Mouse (Mus musculus): ENCODE measurements around the gene Fbxo5. TPM values are rescaled to one million over a fixed set of nuclear protein-coding genes. Genes with fewer than 3 reads are reported as not detected.

Gene Fbxo5
- total and polyA plus RNA-seq, 2 experiments from 2014 or later, result 4.2 to 6.0 TPM

- Histone ChIP-seq H3K4me3 (ENCODE audit: low read depth, low read length) (peak within 1 kb of the TSS; percentile 95), H3K36me3 (ENCODE audit: insufficient read depth, low read length) (peaks cover 13% of the 10 kb centered on the region), H3K4me2 (ENCODE audit: low read depth, low read length, poor library complexity, severe bottlenecking) (peak within 1 kb of the TSS; percentile 78), H3K4me1 (ENCODE audit: insufficient read depth, low read length) (peaks cover 8% of the 10 kb centered on the region; the same call in 1 of the 2 replicates), H3K27ac (ENCODE audit: low read depth, low read length) (peak within 1 kb of the TSS; percentile 84), H3K27me3 (ENCODE audit: insufficient read depth, low read length) (no peaks in the 10 kb centered on the region), H3K9me3 (ENCODE audit: low read length) (no peaks in the 10 kb centered on the region), H3K9ac (replicated peaks; ENCODE audit: low read length, poor library complexity, severe bottlenecking) (peak within 1 kb of the TSS; percentile 89)
- peak; percentile 98 for ATAC-seq (ENCODE audit: low FRiP score)
- peak; percentile 51 for TF ChIP-seq CTCF (IDR thresholded peaks at IDR 0.05)
- peak; percentile 98 for DNase-seq (ENCODE audit: low spot score)
- under 1% methylated on average over 47 of the region's 47 CpGs for WGBS
Observed at GRCm38 (mm10) chr10:5823740-5824491, 18.5 kb upstream of the Fbxo5 start, which contains the start of gene Mtrf1l. Mtrf1l (minus strand) TSS chr10:5823910.

GRCm38 (mm10) chr10:5823291-5823739 lies 17.9 kb upstream of the Fbxo5 start:
- H3K4me3 ChIP-seq (ENCODE audit: low read depth, low read length), result peak overlapping the region; percentile 95
- peak overlapping the region; percentile 84 for H3K27ac ChIP-seq (ENCODE audit: low read depth, low read length)
- no peak for DNase-seq (ENCODE audit: low spot score)
- peaks cover 8% of the 10 kb centered on the region; the same call in 1 of the 2 replicates for H3K4me1 ChIP-seq (ENCODE audit: insufficient read depth, low read length)
- under 1% methylated on average over 31 of the region's 37 CpGs for WGBS
- TF ChIP-seq CTCF (IDR thresholded peaks at IDR 0.05), result no peak
- H3K9ac ChIP-seq (replicated peaks; ENCODE audit: low read length, poor library complexity, severe bottlenecking), result peak overlapping the region; percentile 89
- ATAC-seq (ENCODE audit: low FRiP score), result no peak; the same call in none of the 2 replicates
- no peaks in the 10 kb centered on the region for H3K27me3 ChIP-seq (ENCODE audit: insufficient read depth, low read length)
- peak overlapping the region; percentile 78 for H3K4me2 ChIP-seq (ENCODE audit: low read depth, low read length, poor library complexity, severe bottlenecking)
- H3K36me3 ChIP-seq (ENCODE audit: insufficient read depth, low read length), result peaks cover 18% of the 10 kb centered on the region
- H3K9me3 ChIP-seq (ENCODE audit: low read length), result no peaks in the 10 kb centered on the region

DNA sequence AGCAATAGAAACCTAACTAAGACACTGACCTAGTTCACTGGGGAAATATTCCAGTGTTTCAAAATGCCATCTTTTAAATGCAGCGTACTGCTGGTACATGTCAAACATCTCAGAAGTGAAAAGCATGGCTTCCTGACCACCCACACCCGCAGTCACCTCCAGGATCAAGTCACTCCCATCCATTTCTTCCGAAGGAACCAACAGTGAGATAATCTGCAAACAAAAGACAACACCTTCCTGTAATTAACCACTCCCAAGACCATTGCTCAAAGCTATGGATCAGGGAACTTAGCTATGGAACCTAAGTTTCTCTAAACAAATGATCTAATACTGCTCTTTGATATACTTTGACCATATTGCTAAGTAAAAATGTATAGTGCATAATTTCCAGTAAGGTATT lies 13.4 kb upstream of the Fbxo5 start:
- Histone ChIP-seq H3K4me3 (ENCODE audit: low read depth, low read length) (no peak overlapping the region), H3K4me1 (ENCODE audit: insufficient read depth, low read length) (peaks cover 8% of the 10 kb centered on the region; the same call in 1 of the 2 replicates), H3K4me2 (ENCODE audit: low read depth, low read length, poor library complexity, severe bottlenecking) (no peak overlapping the region), H3K9me3 (ENCODE audit: low read length) (no peaks in the 10 kb centered on the region), H3K27ac (ENCODE audit: low read depth, low read length) (no peak overlapping the region), H3K36me3 (ENCODE audit: insufficient read depth, low read length) (peaks cover 33% of the 10 kb centered on the region), H3K27me3 (ENCODE audit: insufficient read depth, low read length) (no peaks in the 10 kb centered on the region), H3K9ac (replicated peaks; ENCODE audit: low read length, poor library complexity, severe bottlenecking) (no peak overlapping the region)
- no peak for DNase-seq (ENCODE audit: low spot score)
- WGBS, result 93% methylated on average over 3 of the region's 3 CpGs
- no peak for TF ChIP-seq CTCF (IDR thresholded peaks at IDR 0.05)
- no peak for ATAC-seq (ENCODE audit: low FRiP score)

DNA sequence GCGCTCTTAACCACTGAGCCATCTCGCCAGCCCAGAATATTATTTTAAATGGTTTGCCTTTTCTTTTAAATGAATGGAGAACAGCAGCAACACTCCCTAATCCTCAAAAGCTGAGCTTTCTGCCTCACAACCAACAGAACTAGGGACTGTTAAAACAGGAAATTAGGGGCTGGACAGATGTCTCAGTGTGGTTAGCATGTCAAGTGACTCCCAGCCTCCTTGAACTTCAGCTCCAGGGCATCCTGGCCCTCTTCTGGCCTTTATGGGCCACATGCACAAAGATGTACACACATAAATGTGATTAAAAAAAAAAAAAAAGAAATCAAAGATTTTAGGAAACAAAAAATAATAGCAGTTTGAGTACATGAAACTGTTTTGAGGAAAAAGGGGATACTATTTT lies 10.6 kb upstream of the Fbxo5 start:
- TF ChIP-seq CTCF (IDR thresholded peaks at IDR 0.05), result no peak
- H3K4me2 ChIP-seq (ENCODE audit: low read depth, low read length, poor library complexity, severe bottlenecking), result no peak overlapping the region
- no peaks in the 10 kb centered on the region for H3K4me1 ChIP-seq (ENCODE audit: insufficient read depth, low read length)
- no peak overlapping the region for H3K9ac ChIP-seq (replicated peaks; ENCODE audit: low read length, poor library complexity, severe bottlenecking)
- no peaks in the 10 kb centered on the region for H3K9me3 ChIP-seq (ENCODE audit: low read length)
- DNase-seq (ENCODE audit: low spot score) (no peak), ATAC-seq (ENCODE audit: low FRiP score) (no peak)
- H3K4me3 ChIP-seq (ENCODE audit: low read depth, low read length), result no peak overlapping the region
- no peak overlapping the region for H3K27ac ChIP-seq (ENCODE audit: low read depth, low read length)
- 98% methylated on average over 2 of the region's 2 CpGs for WGBS
- no peaks in the 10 kb centered on the region for H3K27me3 ChIP-seq (ENCODE audit: insufficient read depth, low read length)
- H3K36me3 ChIP-seq (ENCODE audit: insufficient read depth, low read length), result peaks cover 52% of the 10 kb centered on the region

GRCm38 (mm10) chr10:5813724-5814123 lies 8.3 kb upstream of the Fbxo5 start:
- peaks cover 37% of the 10 kb centered on the region for H3K36me3 ChIP-seq (ENCODE audit: insufficient read depth, low read length)
- no peak overlapping the region for H3K4me2 ChIP-seq (ENCODE audit: low read depth, low read length, poor library complexity, severe bottlenecking)
- no peaks in the 10 kb centered on the region for H3K27me3 ChIP-seq (ENCODE audit: insufficient read depth, low read length)
- H3K4me1 ChIP-seq (ENCODE audit: insufficient read depth, low read length), result no peaks in the 10 kb centered on the region
- TF ChIP-seq CTCF (IDR thresholded peaks at IDR 0.05), result no peak
- H3K9me3 ChIP-seq (ENCODE audit: low read length), result no peaks in the 10 kb centered on the region
- ATAC-seq (ENCODE audit: low FRiP score) (no peak), DNase-seq (ENCODE audit: low spot score) (no peak)
- H3K27ac ChIP-seq (ENCODE audit: low read depth, low read length), result no peak overlapping the region
- no peak overlapping the region for H3K4me3 ChIP-seq (ENCODE audit: low read depth, low read length)
- WGBS, result 94% methylated on average over 11 of the region's 11 CpGs
- no peak overlapping the region for H3K9ac ChIP-seq (replicated peaks; ENCODE audit: low read length, poor library complexity, severe bottlenecking)

DNA sequence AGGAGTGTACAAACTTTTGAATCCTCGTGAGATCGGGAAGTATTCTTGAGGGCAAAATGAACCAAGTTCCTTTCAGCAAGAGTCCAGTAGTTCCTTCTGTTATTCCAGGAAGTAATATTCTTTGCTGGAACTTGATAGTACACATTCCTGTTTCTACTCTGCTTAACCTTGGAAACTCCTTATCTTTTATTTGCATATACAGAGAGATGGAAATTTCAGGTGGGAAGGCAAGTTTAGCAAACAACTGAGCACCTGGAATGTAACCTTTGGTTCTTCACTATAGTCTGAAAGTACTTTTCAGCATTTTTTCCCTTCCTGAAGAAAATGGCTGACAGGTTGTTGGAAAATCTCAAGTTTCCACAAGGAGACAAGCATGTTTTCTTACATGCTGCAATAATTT lies 2.3 kb upstream of the Fbxo5 start:
- Histone ChIP-seq H3K4me3 (ENCODE audit: low read depth, low read length) (no peak overlapping the region), H3K27ac (ENCODE audit: low read depth, low read length) (no peak overlapping the region), H3K27me3 (ENCODE audit: insufficient read depth, low read length) (no peaks in the 10 kb centered on the region), H3K4me1 (ENCODE audit: insufficient read depth, low read length) (peaks cover 4% of the 10 kb centered on the region; the same call in 1 of the 2 replicates), H3K36me3 (ENCODE audit: insufficient read depth, low read length) (peaks cover 10% of the 10 kb centered on the region), H3K4me2 (ENCODE audit: low read depth, low read length, poor library complexity, severe bottlenecking) (no peak overlapping the region), H3K9ac (replicated peaks; ENCODE audit: low read length, poor library complexity, severe bottlenecking) (no peak overlapping the region), H3K9me3 (ENCODE audit: low read length) (no peaks in the 10 kb centered on the region)
- ATAC-seq (ENCODE audit: low FRiP score), result no peak
- no peak for DNase-seq (ENCODE audit: low spot score)
- WGBS, result 91% methylated on average over 2 of the region's 2 CpGs
- TF ChIP-seq CTCF (IDR thresholded peaks at IDR 0.05), result no peak

All from midbrain, postnatal 0 days (tissue).